Mouse (Mus musculus) retina, postnatal 1 day (tissue): ENCODE data around the gene Bzw2.

Experiments used
- DNase-seq: peaks from one replicate; pipeline ENCODE4 v3.0.0-alpha.2; 2012

Bzw2 gene

GRCm38 (mm10) chr12:36134111-36134510, 23.8 kb downstream of the Bzw2 start:
- DNase-seq, result no peak

DNA sequence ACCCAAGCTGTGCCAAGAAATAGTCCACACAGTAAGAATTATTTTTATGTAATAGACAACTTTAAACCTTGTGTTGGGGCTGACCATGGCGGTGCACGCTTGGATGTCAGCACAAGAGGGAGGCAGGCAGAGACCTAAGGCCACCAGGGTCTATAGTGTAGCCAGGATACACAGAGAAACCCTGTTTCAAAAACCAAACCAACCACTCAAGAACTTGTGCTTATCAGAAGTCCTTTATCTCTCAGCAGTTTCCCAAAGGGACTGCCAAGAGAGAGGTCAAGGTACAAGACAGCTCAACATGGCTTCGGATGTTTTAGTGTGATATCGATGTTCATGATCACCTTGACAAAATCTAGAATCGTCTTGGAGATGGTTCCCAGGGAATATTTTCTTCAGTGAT, 24.3 kb downstream of the Bzw2 start:
- no peak for DNase-seq

GRCm38 (mm10) chr12:36132668-36133067, 25.2 kb downstream of the Bzw2 start:
- no peak for DNase-seq

DNA sequence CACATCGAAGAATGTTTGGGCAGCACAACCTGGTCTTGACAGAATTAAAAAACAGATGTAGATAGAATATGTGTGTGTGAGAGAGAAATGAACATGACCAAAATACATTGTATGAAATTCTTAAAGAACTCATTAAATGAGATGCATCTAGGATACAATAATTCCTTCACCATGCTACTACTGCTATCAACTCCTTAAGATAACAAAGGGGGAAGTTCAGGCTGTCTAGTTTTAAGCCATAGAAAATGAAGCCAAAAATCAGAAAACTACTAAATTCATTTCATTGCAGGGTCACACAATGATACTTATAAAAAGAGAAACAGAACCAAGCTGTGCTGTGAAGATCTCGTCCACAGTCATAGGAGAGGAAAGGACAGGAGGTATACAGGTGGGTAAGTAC, 25.6 kb downstream of the Bzw2 start:
- DNase-seq, result no peak

DNA sequence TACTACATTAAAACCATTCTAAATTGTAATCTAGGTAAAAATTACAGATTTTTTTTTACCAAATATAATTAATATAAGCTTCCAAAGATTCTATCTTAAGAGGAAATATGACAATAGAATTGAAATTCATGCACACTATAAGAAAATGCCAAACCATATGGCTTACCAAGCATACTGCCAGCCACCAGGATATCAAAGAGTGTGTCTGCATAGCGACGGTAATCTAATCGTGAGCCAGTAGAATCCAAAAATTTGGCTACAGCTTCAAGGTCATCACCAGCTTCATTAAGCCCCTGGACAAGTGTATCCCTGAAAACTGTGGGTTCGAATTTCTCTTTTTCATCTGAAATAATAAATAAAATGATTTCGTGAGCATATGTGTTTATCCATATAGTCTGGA, 28.1 kb downstream of the Bzw2 start:
- no peak for DNase-seq

DNA sequence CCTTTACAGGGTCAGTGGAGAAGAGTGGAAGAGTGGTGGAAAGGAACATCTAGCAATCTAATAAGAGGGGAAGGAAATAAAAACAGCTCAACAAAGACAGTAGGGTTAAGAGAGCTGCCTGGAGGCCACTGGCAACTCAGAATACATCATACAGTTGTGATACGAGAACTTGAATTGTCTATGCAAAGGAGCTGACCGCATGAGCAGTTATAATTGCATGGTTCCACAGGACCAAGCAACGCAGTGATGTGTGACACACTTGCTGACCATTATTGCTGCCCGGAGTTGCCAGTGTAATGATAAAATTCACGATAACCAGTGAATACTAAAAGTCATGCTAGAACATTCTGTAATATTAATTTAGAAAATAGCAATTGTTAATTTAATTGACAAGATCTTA, 31.8 kb downstream of the Bzw2 start:
- no peak for DNase-seq

GRCm38 (mm10) chr12:36119244-36119643, 38.6 kb downstream of the Bzw2 start:
- DNase-seq, result no peak

- no peak for DNase-seq
These were observed 40.7 kb downstream of the Bzw2 start for GRCm38 (mm10) chr12:36117161-36117560.

DNA sequence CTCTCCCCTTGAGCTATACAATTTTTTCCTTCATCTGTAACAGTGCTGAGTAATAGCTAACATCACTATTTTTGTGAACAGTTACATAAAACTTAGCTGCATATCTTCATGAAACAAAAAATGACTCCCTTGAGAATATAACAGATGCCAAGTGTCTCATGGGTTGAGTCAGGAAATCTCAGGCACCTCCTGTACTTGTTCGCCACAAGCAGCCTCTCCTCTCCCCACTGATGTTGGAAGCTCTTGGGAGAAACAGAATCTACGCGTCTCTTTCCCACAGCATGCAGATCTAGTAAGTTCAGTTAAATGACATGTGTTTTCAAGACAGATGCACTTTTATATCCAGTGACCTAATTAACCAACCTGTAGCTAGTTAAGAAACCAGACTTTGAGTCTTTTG, 45.8 kb downstream of the Bzw2 start:
- no peak for DNase-seq

DNA sequence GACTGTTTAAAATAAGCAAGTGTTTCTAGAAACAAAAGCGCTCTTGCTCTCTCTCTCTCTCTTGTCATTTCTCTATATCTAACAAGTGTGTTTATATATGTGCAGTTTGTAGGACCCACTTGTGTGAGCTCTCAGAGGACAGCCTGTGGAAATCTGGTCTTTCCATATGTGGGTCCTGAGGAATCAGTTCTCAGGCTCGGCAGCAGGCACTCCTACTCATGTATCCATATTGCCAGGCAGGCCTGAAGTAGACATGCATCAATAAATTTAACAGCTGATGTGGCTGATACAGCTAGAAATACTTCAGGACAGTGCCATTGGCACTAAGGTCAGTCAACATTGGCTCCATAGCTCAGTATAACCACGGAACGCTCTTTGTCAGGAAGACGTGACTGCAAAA, 46.8 kb downstream of the Bzw2 start:
- no peak for DNase-seq

- DNase-seq, result no peak
These were observed 47.4 kb downstream of the Bzw2 start for GRCm38 (mm10) chr12:36110457-36110856.

DNA sequence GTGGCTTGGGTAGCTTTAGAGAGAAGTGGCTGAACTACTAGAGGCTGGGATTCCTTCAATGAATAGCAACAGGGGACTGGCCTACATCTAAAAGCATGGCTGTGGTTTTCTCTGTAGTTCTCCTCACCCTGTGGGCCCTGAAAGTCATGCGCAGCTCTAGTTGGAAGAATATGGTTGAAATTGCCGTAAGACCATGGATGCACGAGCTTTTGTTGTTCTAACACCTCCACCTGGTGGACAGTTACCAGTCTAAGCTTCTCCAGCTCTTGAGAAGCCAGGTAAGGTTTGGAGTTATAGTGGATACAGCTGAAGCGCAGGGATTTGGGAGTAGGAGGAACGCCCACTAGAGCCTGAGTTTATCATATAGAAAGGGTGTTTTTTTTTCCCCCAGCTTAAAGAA, 49.4 kb downstream of the Bzw2 start:
- no peak for DNase-seq

DNA sequence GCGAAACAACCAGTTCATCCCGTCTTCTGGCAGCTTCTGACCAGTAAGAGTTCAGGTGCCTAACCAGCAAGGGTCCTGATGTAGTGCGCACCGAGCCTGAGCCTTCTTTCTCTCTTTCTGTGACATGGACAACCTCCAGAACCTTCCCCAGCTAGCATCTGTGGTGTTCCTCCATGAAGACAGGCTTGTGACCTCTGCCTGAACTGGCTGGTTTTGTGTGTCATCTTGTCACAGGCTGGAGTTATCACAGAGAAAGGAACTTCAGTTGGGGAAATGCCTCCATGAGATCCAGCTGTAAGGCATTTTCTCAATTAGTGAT, 54.3 kb downstream of the Bzw2 start:
- DNase-seq, result no peak

GRCm38 (mm10) chr12:36102733-36103591, 54.9 kb downstream of the Bzw2 start:
- DNase-seq, result no peak

DNA sequence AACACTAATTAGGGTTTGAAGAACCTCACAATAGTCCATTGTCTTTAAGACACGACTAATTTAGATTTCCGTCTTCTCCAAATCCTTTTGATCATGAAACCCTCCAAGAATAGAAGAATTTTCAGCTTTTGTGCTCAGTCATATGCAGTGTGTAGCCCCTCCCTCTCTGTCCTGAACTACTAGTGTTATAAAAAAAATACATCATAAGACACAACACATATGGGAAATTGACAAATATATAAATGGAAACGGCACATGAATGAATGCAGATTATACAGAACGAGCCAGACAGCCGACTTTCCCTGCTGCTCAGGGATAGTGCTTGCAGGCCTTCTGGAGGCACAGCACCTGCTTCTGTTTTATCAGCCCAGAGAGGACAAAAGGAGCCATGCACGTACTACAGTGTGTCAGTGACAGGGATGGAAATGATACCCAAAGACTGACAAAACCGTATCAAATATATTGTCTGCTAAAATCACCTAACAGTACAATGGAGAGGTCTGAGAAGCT, 62.5 kb downstream of the Bzw2 start:
- DNase-seq, result peak; percentile 14

DNA sequence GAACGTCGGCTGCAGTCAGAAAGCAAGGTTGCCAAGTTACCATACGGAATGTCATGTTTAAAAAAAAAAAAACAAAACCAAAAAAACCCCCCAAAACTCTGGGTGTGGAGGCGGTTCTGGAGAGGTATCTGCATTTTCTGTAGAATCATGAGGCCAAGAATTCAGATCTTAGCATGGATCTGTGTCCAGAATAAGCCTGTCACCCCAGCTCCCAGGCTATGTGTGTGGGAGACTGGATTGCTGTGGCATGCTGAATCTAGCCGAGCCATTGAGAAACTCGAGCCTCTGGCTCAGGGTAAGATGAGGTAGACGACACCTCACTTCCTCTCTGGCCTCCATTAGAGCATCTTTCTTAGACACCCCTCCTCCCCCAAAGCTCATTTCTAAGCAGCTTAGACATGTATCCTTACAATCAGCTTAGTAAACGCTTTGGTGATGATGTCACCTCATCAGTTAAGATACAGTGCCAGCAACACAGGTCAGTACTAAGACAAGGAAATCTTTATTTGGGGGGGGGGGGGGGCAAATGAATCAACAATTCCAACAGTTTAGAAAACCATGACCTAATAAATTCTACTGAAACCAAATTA, 64.7 kb downstream of the Bzw2 start:
- DNase-seq, result peak; percentile 64

DNA sequence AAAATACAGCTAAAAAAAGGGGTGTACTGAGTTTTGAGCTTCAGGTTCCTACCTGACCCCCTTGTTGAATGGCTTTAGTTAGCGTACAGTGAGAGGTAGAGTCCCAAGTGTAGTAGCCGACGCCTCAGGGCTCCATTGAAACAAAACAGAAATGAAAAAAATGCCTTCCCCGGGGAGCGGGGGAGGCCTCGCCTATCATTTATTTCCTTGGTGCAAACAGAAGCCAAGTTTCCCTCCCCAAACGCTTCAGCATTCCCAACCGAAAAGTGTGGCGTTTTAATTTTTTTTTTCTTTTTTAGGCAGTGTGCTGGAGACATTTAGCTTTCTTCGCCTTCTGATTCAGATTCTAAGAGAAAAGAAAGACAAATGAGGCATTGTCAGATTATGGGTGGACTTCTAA, 65.9 kb downstream of the Bzw2 start:
- DNase-seq, result no peak

- no peak for DNase-seq
These were observed 68.7 kb downstream of the Bzw2 start for GRCm38 (mm10) chr12:36089221-36089620.

DNA sequence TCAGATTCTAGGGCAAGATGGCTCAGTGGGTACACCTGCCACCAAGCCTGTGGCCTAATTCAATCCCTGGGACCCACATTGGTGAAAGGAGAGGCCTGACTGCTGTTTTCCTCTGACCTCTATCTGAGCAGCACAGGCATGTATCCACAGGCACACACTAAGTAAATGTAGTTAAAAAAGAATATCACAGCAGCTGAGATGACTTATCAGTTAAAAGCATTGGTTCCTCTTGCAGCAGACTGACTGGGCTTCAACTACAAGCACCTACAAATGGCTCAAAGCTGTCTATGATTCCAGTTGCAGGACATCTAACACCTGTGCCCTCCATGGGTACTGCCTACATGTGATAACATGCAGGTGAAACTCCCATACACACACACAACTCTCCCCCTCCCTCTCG, 69.1 kb downstream of the Bzw2 start:
- DNase-seq, result no peak

GRCm38 (mm10) chr12:36085380-36085779, 72.5 kb downstream of the Bzw2 start:
- no peak for DNase-seq

GRCm38 (mm10) chr12:36078101-36078899, 79.6 kb downstream of the Bzw2 start:
- no peak for DNase-seq

DNA sequence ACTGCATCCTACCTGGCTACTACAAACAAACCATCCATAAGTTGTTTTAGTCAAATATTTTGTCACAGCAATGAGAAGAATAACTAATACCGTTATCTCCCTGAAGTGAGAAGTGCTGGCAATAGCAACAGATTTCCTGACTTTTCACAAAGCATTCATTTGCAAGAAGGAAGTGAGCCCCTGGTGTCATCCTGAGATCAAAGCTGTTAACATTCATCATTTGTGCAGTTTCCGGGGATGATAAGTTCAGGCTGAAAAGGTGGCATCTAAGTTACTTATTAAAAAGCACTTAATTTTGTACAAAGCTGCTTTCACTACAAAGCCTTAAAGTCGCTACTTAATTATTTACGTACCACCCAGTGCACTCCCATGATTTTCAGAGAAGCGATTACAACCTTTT, 85.0 kb downstream of the Bzw2 start:
- no peak for DNase-seq

DNA sequence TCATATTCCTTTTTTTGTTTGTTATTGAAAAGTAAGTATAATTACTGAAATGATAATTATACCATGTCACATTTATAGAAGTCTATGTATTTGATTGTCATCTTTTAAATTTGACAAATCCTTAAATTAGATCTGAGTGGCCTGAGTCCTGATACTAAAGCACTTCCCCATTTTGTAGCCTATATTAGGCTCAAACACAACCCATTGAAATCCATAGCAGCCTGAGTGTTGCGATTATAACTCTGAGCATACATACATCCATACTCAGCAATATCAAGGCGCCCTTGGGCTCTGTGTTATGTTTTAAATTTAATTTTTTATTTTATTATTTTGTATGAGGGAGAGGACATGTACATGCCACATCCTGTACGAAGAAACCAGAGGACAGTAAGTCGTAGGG, 87.6 kb downstream of the Bzw2 start:
- DNase-seq, result no peak

DNA sequence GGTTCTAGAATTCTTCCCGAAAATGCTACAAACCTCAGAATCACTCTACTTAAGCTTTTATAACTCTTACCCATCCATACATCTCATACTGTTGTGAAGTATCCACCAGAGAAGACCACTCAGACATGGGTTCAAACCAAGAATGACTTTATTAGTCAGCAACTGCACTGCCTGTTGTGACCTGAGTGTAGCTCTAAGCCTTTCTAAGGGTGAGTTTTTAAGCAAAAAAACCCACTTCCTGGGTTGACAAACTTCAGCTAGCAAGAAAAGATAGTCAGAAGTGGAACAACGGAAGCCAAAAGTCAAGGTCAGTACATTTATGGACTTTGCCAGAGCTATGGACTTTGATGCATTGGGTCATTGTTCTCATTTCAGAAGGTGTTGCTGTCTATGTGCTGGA, 90.3 kb downstream of the Bzw2 start:
- no peak for DNase-seq
